Mouse (Mus musculus): ENCODE data around the gene Sypl.

Gene Sypl

DNA sequence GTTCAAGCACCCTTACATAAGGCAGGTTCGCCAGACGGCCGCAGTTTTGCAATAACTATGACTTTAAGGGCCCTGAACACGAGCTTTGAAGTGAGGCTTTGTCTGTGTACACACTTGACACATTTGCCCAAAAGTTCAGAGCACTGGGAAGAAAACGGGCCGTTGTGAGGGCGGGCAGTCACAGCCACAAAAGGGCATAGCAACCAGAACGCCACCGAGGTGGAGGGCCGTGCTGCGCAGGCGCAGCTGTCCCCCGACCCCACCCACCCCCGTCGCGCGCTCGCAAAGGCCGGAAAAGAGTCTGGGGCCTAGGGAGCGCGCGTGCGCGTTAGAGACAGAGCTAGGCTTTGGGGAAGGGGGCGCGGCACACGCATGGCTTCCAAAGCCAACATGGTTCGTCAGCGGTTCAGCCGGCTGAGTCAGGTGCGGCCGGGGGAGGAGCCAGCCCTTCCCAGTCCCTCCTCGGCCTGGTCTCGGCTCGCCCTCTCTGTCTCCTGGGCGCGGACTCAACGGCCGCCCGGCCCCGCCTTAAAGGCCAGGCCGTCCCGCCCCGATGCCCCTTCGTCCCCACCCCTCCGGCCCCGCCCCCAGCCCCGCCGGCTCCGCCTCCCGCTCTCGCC is at the start of gene Sypl:
Gene Sypl, plus strand, starts transcription at position 296 of the 620 bp plus-strand sequence.
- DNase-seq (ENCODE audit: inconsistent age in 2 of 2, low spot score in 1 of 2), result peak; percentile 99

DNA sequence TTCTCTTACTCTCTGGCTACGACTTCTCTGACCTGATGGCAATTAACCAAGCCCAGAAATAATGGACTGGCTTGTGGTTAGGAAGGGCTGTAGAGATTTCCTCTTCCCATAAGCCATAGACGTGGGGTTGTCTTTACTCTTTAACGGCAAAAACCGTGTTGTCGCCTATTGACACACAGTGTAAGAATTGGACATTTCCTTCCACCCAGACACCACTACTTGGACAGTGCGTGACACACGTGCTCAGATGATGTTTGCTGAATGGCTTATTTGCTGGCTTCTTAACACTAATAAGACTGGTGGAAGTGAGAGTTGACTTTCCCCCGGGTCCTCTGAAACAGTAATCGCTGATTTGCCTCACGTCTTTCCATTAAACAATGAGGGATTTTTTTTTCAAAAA is 44.0 kb upstream of the Sypl start:
- no peak for DNase-seq (ENCODE audit: inconsistent age in 2 of 2, low spot score in 1 of 2)

DNA sequence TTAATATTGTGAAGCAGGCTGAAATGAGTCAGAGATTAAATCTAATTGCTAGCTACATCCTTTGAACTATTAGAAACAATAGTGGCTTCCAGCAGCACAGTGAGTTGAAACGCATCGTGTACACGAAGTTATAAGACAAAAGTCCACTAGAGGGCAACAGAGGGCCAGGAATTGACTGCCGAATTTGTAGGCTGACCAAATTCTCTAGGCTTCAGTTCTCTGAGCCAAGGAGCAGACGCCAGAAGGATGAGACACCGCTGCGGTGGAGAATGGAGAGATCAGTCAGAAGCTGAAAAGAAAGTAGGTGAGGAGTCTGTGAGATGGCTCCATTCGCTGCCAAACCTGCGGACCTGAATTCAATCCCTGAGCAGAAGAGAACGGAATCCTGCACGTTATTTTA is 43.6 kb upstream of the Sypl start:
- DNase-seq (ENCODE audit: inconsistent age in 2 of 2, low spot score in 1 of 2), result peak; percentile 62 to 88

DNA sequence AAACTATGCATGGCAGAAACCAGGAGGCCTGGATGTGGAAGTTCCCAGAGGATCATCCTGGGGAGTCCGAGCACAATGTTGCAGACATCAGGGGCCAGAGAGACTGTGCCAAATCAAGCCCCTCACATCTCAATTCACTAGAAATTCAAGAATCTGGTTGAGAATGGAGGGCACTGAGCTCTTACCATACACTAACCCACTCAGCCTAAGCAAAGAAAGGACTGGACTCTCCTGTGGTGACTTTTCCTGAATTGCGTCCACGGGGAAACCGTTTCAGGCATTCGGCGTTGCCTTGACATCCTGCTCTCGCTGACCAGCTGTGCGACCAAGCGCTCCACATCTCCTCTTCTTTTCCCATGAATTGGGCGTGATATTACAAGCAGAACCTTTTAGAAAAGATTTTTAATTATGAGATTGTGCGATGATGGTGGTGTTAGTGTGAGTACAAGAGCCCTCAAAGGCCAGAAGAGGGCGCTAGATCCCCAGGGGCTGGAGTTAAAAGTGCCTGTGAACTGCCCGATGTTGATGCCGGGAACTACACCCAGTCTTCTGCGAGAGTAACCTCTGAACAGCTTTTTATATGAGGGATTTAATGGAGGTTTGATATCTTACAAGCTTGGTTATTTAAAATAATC is 43.0 kb upstream of the Sypl start:
- DNase-seq (ENCODE audit: inconsistent age in 2 of 2, low spot score in 1 of 2), result peak in 1 of 2 experiments; percentile 70

DNA sequence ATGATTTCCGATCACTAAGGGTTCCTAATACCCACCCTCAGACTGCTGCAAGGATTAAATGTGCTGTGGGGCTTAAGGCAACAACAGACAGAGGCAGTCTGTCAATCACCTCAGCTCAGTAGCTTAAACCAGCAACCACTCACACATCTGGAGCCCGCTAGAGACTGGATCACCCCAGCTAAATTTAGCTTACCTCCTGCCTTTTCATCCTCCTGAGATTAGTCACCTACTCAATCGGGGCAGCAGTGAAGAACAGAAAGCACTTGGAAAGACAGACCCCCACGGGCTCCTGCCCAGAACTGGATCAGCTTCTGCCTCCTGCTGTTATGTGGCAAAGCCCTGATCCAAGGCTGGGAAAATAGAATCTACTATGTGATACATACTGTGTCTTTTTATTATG is 42.1 kb upstream of the Sypl start:
- DNase-seq (ENCODE audit: inconsistent age in 2 of 2, low spot score in 1 of 2), result peak in 1 of 2 experiments; percentile 53

DNA sequence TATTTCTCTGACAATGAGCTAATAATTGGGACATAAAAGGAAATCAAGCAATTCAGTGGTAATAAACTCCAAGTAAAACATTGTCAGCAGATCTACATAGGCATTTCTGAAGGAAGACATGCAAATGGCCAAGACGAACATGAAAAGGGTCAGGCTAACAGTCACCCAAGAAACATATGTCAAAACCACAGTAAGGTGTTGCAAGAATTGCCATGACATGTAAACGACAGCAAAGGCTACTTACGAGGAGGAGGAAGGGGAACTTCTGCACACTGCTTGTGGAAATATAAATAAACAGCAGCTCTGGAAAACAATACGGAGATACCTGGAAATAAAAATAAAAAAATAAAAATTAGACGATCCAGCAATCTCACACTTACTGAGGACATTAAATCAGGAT is 40.9 kb upstream of the Sypl start:
- DNase-seq (ENCODE audit: inconsistent age in 2 of 2, low spot score in 1 of 2), result no peak

DNA sequence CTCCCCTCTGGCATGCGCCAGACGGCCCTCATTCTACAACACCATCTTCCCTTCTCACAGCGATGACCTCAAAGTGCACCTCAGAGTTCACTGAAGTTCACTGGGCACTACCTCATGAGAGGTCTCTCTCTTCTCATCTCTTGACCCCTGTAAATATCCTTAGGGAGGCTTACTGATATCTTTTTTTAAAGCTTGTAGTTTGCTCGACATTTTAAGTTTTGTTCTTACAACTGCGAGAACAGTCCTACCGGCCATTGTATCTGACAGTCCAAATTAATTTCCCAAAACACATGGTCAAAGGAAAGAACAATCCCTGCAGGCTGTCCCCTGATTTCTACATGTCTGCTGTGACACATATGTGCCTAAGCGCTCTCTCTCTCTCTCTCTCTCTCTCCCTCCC is 35.0 kb upstream of the Sypl start:
- DNase-seq (ENCODE audit: inconsistent age in 2 of 2, low spot score in 1 of 2), result no peak

DNA sequence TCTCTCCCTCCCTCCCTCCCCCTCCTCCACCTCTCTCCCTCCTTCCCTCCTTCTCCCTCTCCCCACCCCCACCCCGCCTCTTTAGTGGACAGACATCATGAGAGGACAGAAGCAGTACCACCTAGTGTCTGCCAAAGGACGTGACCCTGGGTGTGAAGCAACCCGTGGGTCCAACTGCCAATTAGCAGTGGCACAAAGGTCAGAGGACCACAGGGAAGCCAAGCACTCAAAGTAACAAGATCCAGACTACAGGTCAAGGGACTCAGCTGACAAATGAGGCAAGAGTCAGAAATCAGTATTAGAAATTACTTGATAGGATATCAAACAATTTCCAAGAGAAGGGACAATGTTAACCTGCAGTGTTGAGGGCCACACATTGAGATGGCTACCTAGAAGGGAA is 34.6 kb upstream of the Sypl start:
- peak in 1 of 2 experiments; percentile 80 for DNase-seq (ENCODE audit: inconsistent age in 2 of 2, low spot score in 1 of 2)

DNA sequence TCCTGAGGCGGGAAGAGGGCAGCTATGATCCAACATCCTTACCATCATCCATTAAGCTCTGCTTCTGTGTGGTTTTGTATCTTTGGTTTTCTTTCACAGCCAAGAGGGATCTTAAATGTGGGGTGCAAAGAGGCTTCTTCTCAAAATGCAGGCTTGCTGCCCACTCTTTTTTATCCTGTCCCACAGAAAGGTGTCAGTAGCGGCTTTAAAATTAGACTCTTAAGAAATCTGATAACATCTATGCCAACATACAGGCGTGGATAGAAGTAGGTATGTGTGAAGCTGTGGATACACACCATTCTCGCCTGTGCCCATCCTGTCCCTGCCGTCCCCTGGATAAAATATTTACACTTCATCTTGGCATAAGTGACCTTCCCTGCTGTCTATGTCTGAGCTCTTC is 34.2 kb upstream of the Sypl start:
- no peak for DNase-seq (ENCODE audit: inconsistent age in 2 of 2, low spot score in 1 of 2)

DNA sequence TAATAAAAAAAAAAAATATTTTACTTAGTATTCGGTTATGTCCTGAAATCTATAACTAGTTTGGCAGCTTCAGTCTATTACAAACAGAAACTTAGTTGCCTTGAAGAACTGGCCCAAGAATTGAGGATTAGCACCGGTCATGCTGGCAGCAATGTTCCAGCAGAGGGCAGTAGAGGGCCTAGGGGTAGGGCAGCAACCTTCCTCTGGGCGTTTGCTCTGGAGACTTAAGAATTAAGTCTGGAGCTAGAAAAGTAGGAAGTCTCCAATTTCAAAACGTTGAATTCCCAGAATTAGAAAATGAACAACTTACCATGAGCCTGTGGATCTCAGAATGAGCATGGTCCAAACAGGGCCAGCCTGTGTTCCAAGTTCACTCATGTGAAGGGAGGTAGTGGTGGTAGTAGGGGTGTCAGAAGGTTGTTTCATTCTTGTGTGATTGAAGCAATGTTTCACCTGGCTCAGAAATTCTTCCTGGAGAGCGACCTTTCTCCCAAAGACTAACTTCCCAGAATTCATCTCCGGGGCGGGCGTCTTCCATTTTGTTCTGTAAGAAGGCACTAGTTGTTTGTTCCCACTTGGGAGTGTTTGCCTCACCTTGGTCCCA is 33.4 kb upstream of the Sypl start:
- peak; percentile 64 to 93 for DNase-seq (ENCODE audit: inconsistent age in 2 of 2, low spot score in 1 of 2)

DNA sequence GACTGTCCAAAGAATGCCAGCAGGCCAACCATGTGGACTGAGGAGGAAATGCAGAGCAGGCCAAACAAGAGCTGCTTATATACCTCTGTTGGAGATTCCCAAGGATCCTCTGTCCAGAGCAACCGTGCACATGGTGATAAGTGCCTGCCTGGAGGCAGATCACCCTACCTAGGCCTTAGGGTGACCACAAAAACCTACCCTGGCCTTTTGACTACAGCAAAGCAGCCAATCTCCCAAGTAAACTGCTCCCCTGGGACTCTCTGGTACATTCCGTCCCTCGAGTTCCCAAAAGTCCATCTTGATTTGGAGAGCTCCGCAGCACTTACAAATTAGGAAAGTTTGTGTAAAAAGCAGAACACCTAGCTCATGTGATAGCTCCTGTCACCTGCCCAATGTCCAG is 32.6 kb upstream of the Sypl start:
- peak in 1 of 2 experiments; percentile 59 for DNase-seq (ENCODE audit: inconsistent age in 2 of 2, low spot score in 1 of 2)

DNA sequence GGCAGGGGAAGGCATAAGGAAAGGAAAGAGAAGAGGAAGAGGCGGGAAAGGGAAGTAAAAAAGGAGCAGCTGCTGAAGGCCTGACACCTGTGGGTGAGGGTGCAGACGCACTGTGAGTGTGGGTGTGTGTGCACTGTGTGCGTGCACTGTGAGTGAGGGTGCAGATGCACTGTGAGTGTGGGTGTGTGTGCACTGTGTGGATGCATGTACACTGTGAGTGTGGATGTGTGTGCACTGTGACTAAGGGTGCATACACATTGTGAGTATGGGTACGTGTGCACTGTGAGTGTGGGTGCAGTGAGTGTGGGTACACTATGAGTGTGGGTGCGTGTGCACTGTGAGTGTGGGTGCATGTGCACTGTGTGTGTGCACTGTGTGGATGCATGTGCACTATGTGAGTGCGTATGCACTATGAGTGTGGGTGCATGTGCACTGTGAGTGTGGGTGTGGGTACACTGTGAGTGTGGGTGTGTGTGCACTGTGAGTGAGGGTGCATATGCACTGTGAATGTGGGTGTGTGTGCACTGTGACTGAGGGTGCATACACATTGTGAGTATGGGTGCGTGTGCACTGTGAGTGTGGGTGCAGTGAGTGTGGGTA is 32.1 kb upstream of the Sypl start:
- DNase-seq (ENCODE audit: inconsistent age in 2 of 2, low spot score in 1 of 2), result no peak

DNA sequence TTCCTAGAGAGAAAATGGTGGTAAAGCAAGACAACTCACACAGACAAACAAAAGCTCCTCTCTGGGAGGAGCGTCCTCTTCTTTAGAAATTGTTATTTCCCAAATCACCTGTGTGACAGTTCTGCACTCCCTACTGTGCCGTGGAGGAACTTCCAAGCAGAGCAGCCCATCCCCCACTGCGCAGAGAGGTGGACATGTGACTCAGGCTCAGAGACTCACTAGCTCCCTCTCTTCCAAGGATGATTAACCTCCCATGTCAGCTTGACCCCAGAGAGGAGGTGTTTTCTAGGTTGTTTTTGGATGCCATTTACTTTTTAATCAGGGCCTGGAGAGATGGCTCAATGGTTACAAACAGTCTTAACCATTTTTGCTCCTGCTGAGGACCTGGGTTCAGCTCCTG is 29.4 kb upstream of the Sypl start:
- no peak for DNase-seq (ENCODE audit: inconsistent age in 2 of 2, low spot score in 1 of 2)

DNA sequence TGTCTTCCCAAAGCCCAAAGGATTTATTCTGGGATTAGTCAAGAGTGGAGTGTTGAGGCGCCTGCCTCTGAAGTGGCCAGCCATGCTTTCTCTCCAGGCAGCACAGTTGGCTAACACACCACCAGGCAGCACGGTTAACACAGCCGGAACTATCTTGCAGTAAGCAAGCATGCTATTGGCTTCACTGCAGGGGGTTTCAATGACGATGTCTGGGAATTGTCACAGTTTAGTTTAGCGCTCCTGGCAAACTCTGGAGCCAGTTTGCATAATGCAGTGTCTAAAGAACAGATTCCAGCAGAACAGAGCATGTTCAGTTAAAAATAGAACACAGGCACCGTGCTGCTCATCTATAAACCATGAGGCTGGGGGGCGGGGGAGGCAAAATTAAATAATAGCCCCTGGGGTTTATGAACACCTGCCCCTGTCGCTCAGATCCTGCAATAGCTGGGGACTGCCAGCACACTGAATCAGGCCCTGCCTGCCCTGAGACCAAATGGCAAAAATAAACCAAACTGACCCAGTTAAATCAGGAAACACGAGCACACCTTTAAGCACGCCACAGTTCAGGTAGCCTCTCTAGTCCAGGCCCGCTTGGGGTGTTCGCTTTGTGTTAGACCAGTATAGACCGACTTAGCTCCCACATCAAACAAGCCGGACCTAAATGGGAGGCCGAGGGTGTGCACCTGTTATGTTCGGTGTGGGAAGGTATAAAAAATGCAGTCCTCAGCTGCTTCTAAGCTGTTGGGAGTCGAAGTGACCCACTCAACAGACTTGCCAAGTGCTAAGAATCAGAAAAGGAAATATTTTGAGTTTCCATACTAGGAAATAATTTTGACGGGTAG is 27.1 kb upstream of the Sypl start:
- DNase-seq (ENCODE audit: inconsistent age in 2 of 2, low spot score in 1 of 2), result peak in 1 of 2 experiments; percentile 35

DNA sequence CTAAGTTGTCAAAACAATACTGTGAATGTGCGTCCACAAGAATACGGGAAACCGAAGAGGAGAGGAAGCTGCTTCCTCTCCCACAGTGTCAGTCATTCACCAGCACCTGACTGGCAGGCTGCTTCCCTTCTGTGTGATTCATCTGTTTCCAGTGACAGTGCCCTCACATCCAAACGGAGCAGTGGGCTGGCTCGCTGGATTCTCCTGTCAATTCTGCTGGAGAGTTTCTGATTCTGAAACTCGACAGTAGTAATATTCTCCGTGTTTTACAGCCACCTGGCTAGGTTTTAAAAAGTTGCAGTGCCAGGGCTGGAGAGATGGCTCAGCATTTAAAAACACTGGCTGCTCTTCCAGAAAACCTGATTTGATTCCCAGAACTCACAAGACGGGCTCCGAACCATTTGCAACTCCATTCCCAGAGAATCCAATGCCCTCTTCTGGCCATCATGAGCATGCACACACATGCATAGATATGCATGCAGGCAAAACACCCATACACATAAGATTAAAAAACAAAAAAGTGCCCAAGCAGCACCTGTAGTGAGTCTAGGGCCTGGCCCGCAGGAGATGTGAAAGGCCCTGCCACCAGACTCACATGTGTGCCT is 26.4 kb upstream of the Sypl start:
- DNase-seq (ENCODE audit: inconsistent age in 2 of 2, low spot score in 1 of 2), result no peak

DNA sequence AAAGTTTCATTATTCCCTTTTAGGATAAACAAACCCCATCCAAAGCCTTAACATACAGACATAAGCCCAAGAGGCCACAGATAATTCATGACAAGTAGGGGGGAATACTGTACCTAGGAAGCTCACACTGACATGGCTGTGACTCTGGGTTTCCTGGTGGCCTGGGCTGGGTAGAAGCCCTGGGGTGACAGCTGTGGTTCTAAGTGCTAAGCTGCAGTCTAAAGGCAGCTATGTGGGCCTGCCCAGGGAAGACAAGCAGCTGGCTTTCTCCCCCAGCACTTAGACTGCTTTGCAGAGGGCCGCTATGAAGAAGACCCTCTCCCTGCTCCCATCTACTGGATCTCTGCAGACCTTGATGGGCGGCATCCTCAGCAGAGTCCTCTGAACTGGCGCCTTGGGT is 25.5 kb upstream of the Sypl start:
- no peak for DNase-seq (ENCODE audit: inconsistent age in 2 of 2, low spot score in 1 of 2)

DNA sequence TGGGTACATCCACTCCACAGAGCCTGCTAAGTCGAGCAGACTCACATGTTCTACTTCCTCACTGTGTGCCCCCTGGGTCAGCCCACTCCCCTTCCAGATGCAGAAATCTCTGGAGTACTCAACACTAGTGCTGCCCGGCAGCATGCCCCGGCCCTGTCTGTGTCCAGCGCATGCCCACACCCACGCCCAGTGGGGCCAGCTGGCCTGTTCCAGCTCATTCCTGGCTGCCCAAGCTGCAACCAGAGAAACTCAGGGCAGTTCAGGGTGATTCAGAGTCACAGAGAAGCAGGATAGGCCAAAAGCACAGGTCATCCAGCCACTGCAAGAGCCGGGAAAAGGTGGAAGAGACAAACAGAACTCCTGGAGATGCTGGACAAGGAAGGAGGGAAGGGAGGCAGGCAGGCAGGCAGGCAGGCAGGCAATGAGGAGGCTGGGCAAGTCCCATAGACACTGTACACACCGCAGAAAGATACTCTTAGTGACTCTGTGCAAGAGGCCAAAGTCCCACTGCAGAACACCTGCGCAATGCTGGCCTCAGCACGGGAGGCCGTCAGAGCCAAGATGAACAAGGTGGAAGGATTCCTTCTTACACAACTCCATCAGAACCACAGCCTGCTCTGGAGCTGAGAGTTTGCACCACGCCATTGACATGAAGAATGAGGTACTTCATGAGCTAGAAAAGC is 23.7 kb upstream of the Sypl start:
- DNase-seq (ENCODE audit: inconsistent age in 2 of 2, low spot score in 1 of 2), result no peak

DNA sequence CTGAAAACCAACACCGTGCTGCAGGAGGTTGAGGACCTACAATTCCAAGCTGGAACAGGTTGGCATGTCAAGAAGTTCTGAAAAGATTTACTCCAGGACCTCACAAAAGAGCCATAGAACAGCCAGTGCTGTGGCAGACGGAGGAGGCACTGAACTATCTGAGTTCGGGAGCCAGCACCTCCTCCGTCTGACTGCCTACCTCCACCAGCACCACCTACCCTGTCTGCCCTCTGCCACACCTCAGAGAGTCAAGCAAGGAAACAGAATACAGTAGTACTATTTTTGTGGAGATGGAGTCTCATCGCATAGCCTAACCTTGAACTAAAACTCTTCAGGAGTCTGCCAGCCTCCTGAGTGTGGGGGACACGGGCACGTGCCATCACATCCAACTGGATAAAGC is 23.1 kb upstream of the Sypl start:
- DNase-seq (ENCODE audit: inconsistent age in 2 of 2, low spot score in 1 of 2), result no peak

DNA sequence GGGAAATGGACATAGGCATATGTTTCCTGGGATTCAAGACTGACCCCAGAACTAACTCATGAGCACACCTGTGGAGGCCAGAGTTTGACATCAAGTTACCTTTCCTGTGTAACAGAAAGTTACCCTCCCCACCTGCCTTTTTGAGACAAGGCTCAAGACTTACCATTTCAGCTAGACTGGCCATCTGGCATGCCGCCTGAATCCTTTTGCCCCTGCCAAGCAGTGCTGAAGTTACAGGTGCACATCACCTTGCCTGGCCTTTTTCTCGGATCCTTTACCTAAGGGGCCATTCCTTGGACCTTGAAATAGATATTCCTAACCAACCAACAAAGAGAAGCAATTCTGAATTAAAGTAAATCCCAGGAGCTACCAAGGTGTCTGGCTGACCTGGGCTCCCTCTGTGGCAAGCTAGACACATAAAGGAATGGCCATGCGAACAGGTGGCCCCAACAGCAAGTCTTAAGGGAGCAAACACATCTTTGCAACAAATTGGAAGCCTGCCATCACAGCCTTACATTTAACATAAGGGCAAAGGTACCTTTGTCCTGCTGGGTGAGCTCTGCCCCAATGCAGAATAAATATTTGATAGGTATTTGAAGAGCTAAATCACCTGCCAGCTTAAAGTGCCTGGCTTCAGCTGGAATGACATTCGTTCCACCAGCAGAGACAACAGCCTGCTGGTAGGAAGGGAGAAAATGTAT is 17.3 kb upstream of the Sypl start:
- DNase-seq (ENCODE audit: inconsistent age in 2 of 2, low spot score in 1 of 2), result no peak

DNA sequence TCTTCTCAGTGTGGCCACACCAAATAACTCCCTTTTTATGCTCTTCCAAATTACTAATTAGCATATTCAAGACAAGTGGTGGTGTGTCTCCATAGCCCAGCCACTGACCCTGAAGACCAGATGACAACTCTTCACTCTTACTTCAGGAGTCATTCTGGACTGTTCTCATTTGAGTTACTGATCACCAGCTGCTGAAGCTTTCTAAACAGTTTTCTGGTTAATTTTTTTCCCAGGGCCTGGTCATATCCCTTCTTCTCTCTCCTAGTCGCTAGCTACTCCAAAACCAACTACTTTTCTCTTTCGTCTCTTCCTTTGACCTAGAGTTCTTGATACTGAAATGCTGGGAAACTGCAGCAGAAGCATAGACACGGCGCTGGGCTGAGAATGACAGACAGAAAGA is 12.6 kb upstream of the Sypl start:
- DNase-seq (ENCODE audit: inconsistent age in 2 of 2, low spot score in 1 of 2), result no peak
